Mouse (Mus musculus) heart, embryonic 10.5 days (tissue): Measurements from ENCODE around the gene Naxd. TPM values are rescaled to one million over a fixed set of nuclear protein-coding genes. Genes with fewer than 3 reads are reported as not detected.
A peak's percentile ranks its signal among the peaks of the same experiment; 100 is the strongest.

ENCODE experiments used
- DNase-seq: peaks from one replicate; pipeline ENCODE4 v3.0.0-alpha.2; 2017; ENCODE audit warnings: low spot score
- H3K27ac ChIP-seq: fragments of 300-500 bp; sonication (generic); 2 replicates; pipeline ENCODE4 v1.5.1; 2016; ENCODE audit warnings: mild to moderate bottlenecking
- H3K27me3 ChIP-seq: fragments of 300-500 bp; sonication (generic); 2 replicates; pipeline ENCODE4 v1.6.1; 2016; ENCODE audit warnings: mild to moderate bottlenecking; ENCODE audit not compliant: poor library complexity, insufficient read depth, severe bottlenecking
- H3K36me3 ChIP-seq: fragments of 300-500 bp; sonication (generic); 2 replicates; pipeline ENCODE4 v1.6.1; 2016; ENCODE audit warnings: mild to moderate bottlenecking, moderate library complexity
- H3K4me1 ChIP-seq: fragments of 300-500 bp; sonication (generic); 2 replicates; pipeline ENCODE4 v1.6.1; 2016; ENCODE audit warnings: mild to moderate bottlenecking
- H3K4me3 ChIP-seq: fragments of 300-500 bp; sonication (generic); 2 replicates; pipeline ENCODE4 v1.5.1; 2016; ENCODE audit warnings: mild to moderate bottlenecking, moderate library complexity
- H3K9me3 ChIP-seq: fragments of 300-500 bp; sonication (generic); 2 replicates; pipeline ENCODE4 v1.6.1; 2016; ENCODE audit warnings: mild to moderate bottlenecking, moderate library complexity
- WGBS: fragments of 180-500 bp; shearing (Covaris S2); methylation state at CpG from one replicate; pipeline ENCODE4 v1.1.7; 2016; 5-methylcytosine and 5-hydroxymethylcytosine counted together
- polyA plus RNA-seq: library from polyadenylated mRNA; unstranded; fragments of >200 nt; fragmentation: Nextera tagmentation; extraction: Ambion mirVana; gene quantifications from 2 replicates; pipeline ENCODE4 v1.2.1, GENCODE M21; 2016

Gene Naxd
- 86.1 and 92.1 TPM in 2 replicates for polyA plus RNA-seq

- WGBS, result 3% methylated on average over 73 of the region's 73 CpGs
- peaks cover 7% of the 10 kb centered on the region for H3K36me3 ChIP-seq
- peak; percentile 95 for DNase-seq
- H3K4me3 ChIP-seq, result peak within 1 kb of the TSS; percentile 98
- H3K27ac ChIP-seq, result peak within 1 kb of the TSS; percentile 94
- H3K9me3 ChIP-seq, result no peaks in the 10 kb centered on the region
- peaks cover 6% of the 10 kb centered on the region; the same call in 1 of the 2 replicates for H3K27me3 ChIP-seq
- peaks cover 26% of the 10 kb centered on the region for H3K4me1 ChIP-seq
Observed at GRCm38 (mm10) chr8:11497017-11497990, at the start of gene Naxd. Naxd (plus strand) TSS chr8:11497506.

GRCm38 (mm10) chr8:11447910-11448570 lies 49.3 kb upstream of the Naxd start:
- Histone ChIP-seq H3K9me3 (no peaks in the 10 kb centered on the region), H3K36me3 (peaks cover 60% of the 10 kb centered on the region), H3K4me3 (no peak overlapping the region), H3K27me3 (no peaks in the 10 kb centered on the region), H3K27ac (no peak overlapping the region), H3K4me1 (peaks cover 24% of the 10 kb centered on the region)
- 91% methylated on average over 23 of the region's 23 CpGs for WGBS
- no peak for DNase-seq

GRCm38 (mm10) chr8:11450184-11451113 lies 46.9 kb upstream of the Naxd start:
- Histone ChIP-seq H3K4me3 (no peak overlapping the region), H3K4me1 (peaks cover 24% of the 10 kb centered on the region), H3K9me3 (no peaks in the 10 kb centered on the region), H3K27ac (peak overlapping the region; percentile 49), H3K27me3 (no peaks in the 10 kb centered on the region), H3K36me3 (peaks cover 45% of the 10 kb centered on the region)
- 37% methylated on average over 8 of the region's 8 CpGs for WGBS
- no peak for DNase-seq

GRCm38 (mm10) chr8:11452152-11452551 lies 45.2 kb upstream of the Naxd start:
- Histone ChIP-seq H3K9me3 (no peaks in the 10 kb centered on the region), H3K36me3 (peaks cover 29% of the 10 kb centered on the region), H3K4me3 (no peak overlapping the region), H3K4me1 (peaks cover 24% of the 10 kb centered on the region), H3K27ac (no peak overlapping the region), H3K27me3 (no peaks in the 10 kb centered on the region)
- DNase-seq, result no peak
- WGBS, result 82% methylated on average over 1 of the region's 1 CpGs

GRCm38 (mm10) chr8:11452559-11452958 lies 44.7 kb upstream of the Naxd start:
- peaks cover 26% of the 10 kb centered on the region for H3K4me1 ChIP-seq
- no peak overlapping the region for H3K4me3 ChIP-seq
- H3K36me3 ChIP-seq, result peaks cover 25% of the 10 kb centered on the region
- H3K9me3 ChIP-seq, result no peaks in the 10 kb centered on the region
- H3K27me3 ChIP-seq, result no peaks in the 10 kb centered on the region
- no peak overlapping the region for H3K27ac ChIP-seq
- 80% methylated on average over 3 of the region's 3 CpGs for WGBS
- DNase-seq, result no peak

DNA sequence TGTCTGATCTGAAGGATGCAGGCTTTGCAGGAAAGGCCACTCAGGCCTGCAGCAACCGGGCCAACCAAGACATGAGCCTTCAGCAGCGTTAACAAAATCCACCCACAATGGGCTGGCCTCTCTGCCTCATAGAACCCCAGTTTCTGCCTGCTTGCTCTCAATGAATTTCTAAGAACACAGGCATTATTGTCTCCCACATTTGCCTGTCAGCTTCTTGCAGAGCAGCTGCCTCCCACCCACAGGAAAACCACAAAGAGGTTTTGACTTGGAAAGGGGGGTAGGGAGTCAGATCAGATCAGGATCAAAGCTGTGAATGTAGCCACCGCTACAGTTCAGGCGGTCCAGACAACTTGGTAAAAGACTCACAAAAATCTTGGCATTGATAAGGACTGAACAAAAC lies 44.3 kb upstream of the Naxd start:
- no peaks in the 10 kb centered on the region for H3K9me3 ChIP-seq
- WGBS, result 62% methylated on average over 4 of the region's 4 CpGs
- no peak for DNase-seq
- no peaks in the 10 kb centered on the region for H3K27me3 ChIP-seq
- H3K4me3 ChIP-seq, result no peak overlapping the region
- no peak overlapping the region for H3K27ac ChIP-seq
- peaks cover 21% of the 10 kb centered on the region for H3K36me3 ChIP-seq
- peaks cover 30% of the 10 kb centered on the region for H3K4me1 ChIP-seq

DNA sequence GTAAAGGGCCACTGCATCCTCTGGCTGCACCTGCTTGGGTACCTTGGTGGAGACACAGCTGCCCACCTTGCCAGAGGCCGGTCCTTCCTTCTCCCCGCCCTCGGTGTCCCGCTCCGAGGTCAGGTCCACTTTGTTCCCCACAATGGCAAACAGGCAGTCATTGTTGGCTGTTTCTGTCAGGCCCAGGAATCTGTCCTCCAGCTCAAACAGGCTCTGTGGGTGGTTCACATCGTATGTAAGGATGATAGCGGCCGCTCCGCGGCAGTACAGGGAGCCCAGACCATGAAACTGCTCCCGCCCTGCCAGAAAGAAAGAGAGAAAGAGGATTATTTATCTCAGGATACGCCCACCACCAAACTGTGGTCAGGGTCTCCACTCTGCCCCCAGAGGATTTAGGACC lies 43.1 kb upstream of the Naxd start:
- no peak for DNase-seq
- H3K4me1 ChIP-seq, result peaks cover 42% of the 10 kb centered on the region

DNA sequence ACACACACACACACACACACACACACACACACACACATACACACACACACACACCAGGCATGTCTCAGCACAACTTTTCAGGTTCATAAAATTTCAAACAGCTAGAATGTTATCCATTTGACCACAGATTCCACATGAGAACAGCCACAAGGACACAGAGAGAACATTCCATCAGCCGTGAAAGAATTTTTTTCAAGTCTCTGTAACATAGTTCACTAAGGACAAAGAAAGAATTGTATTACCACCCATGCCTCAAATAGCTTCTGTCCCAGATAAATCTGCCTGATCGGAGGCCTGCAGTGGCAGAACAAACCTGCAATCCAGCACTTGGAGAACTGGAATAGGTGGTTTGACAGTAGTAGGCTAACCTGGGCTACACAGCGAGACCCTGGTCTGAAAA lies 40.0 kb upstream of the Naxd start:
- Histone ChIP-seq H3K4me1 (peaks cover 37% of the 10 kb centered on the region), H3K27ac (no peak overlapping the region), H3K4me3 (no peak overlapping the region), H3K9me3 (no peaks in the 10 kb centered on the region), H3K36me3 (peaks cover 9% of the 10 kb centered on the region; the same call in 1 of the 2 replicates), H3K27me3 (no peaks in the 10 kb centered on the region)
- WGBS, result 62% methylated on average over 3 of the region's 3 CpGs
- DNase-seq, result no peak

More for the DNA sequence above, 43.1 kb upstream of the Naxd start:
- Histone ChIP-seq H3K27ac (no peak overlapping the region), H3K9me3 (no peaks in the 10 kb centered on the region), H3K36me3 (peaks cover 9% of the 10 kb centered on the region; the same call in 1 of the 2 replicates), H3K4me3 (no peak overlapping the region), H3K27me3 (no peaks in the 10 kb centered on the region)
- 74% methylated on average over 12 of the region's 12 CpGs for WGBS

DNA sequence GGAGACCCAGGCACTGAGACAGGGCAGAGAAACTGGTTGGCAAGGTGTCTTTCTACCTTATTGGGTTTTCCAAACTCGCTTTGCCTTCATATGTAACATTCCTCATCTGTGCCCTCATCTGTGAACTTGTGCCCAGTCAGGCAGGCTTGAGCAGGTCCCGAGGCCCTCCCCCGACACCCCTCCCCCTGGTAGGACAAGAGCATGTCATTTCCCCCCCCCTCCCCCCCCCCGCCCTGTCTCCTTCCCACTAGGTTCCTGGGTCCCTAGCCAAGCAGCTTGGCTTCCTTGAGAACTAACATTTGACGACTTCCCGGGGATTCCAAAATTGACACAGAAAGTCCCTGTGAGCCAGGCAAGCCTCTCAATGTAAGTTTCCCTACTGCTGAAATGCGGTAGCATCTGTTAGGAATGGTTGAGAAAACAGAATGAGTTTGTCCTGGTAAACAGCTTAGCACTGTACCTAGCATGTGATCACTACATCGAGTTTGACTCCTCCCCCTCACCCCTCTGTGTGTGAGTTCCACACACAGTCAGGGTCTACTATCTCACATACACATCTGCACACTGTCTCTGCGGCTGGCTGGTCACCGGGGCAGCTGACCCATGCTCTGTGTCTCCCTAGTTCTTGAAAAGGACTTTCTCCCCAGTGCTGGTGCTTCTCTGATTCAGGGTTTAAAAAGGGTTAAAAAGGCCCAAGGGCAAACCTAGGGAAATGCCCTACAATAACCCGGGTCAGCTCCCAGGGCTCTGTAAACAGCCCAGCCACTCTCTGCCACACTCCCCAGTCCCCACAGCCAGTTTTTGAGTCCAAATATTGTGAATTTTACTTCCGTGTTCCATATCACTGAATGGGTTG lies 39.1 kb upstream of the Naxd start:
- peaks cover 9% of the 10 kb centered on the region; the same call in 1 of the 2 replicates for H3K36me3 ChIP-seq
- no peak overlapping the region for H3K4me3 ChIP-seq
- H3K4me1 ChIP-seq, result peaks cover 43% of the 10 kb centered on the region
- peak overlapping the region; percentile 67; the same call in 1 of the 2 replicates for H3K27ac ChIP-seq
- 40% methylated on average over 11 of the region's 12 CpGs for WGBS
- DNase-seq, result no peak
- no peaks in the 10 kb centered on the region for H3K9me3 ChIP-seq
- no peaks in the 10 kb centered on the region for H3K27me3 ChIP-seq

DNA sequence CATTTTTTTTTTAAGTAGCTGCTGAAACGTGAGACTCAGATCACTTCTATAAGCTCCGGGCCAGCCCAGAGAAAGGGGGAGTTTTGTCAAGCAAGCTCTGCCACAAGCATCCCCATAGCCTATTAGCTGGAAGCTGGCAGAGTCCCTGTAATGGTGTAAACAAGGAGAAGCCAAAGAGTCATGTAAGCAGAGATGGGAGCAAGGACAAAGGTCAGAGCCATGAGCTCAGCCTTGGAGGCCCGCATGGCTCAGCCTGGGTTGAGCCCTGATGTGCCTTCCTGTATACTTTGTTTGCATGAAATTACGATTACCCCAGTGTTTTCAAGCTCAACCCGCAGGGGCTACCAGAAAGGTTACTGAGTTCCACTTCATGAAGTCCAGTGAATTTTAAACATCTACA lies 38.3 kb upstream of the Naxd start:
- DNase-seq, result no peak
- Histone ChIP-seq H3K4me3 (no peak overlapping the region), H3K36me3 (peaks cover 4% of the 10 kb centered on the region; the same call in 1 of the 2 replicates), H3K9me3 (no peaks in the 10 kb centered on the region), H3K4me1 (peaks cover 51% of the 10 kb centered on the region), H3K27me3 (no peaks in the 10 kb centered on the region), H3K27ac (peak overlapping the region; percentile 42; the same call in 1 of the 2 replicates)
- 56% methylated on average over 5 of the region's 5 CpGs for WGBS

DNA sequence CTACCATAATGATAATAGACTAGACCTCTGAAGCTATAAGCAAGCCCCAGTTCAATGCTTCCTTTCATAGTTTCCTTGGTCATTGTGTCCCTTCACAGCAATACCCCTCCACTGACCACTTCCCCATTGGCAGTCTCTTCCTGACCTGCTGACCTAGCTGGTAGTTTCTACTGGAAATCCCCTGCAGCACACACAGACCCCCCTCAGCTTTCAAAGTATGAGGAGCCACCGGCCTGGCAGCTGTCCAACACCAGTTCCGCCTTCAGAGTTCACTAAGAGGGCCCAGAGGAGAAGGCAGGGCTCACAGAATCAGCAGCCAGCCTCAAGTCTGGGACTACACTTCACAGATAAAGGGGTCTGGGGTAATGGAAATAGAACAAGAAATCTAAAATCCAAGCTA lies 36.4 kb upstream of the Naxd start:
- Histone ChIP-seq H3K9me3 (no peaks in the 10 kb centered on the region), H3K36me3 (no peaks in the 10 kb centered on the region), H3K4me3 (no peak overlapping the region), H3K4me1 (peaks cover 53% of the 10 kb centered on the region), H3K27ac (no peak overlapping the region), H3K27me3 (no peaks in the 10 kb centered on the region)
- no peak for DNase-seq
- 19% methylated on average over 2 of the region's 2 CpGs for WGBS
